Mouse (Mus musculus) thymus, adult 2 months (tissue): ENCODE data around the gene Slc12a5. TPM values are rescaled to one million over a fixed set of nuclear protein-coding genes. Genes with fewer than 3 reads are reported as not detected.

ENCODE experiments used
- DNase-seq: peaks from one replicate; pipeline ENCODE4 v3.0.0; 2021
- H3K27ac ChIP-seq: fragments of 200-500 bp; 2 replicates; pipeline ENCODE4 v1.5.1; 2012; ENCODE audit warnings: low read length, control low read depth; ENCODE audit not compliant: control insufficient read depth, insufficient read depth
- H3K27me3 ChIP-seq: fragments of 200-500 bp; 2 replicates; pipeline ENCODE4 v1.6.1; 2012; ENCODE audit warnings: mild to moderate bottlenecking, low read length, moderate library complexity, mixed read lengths; ENCODE audit not compliant: control insufficient read depth, insufficient read depth
- H3K36me3 ChIP-seq: fragments of 200-500 bp; 2 replicates; pipeline ENCODE4 v1.6.1; 2012; ENCODE audit warnings: mild to moderate bottlenecking, low read length, moderate library complexity; ENCODE audit not compliant: control insufficient read depth, insufficient read depth
- H3K4me1 ChIP-seq: fragments of 200-500 bp; replicated peaks from 2 replicates; pipeline ENCODE4 v1.6.1; 2012; ENCODE audit warnings: low read length; ENCODE audit not compliant: control insufficient read depth, insufficient read depth
- H3K4me3 ChIP-seq: fragments of 200-500 bp; 2 replicates; pipeline ENCODE4 v1.5.1; 2012; ENCODE audit warnings: mild to moderate bottlenecking, low read length, control low read depth, moderate library complexity; ENCODE audit not compliant: control insufficient read depth, insufficient read depth
- CTCF ChIP-seq: fragments of 200-500 bp; IDR thresholded peaks from 2 replicates; pipeline ENCODE4 v1.5.1; 2012; ENCODE audit warnings: mild to moderate bottlenecking, control low read depth, low read length, moderate library complexity, borderline replicate concordance; ENCODE audit not compliant: control insufficient read depth, poor library complexity, insufficient read depth; ENCODE audit errors: extremely low read depth
- POLR2A ChIP-seq: fragments of 200-500 bp; IDR thresholded peaks from 2 replicates; pipeline ENCODE4 v1.6.1; 2012; ENCODE audit warnings: mild to moderate bottlenecking, low read length, control low read depth, moderate library complexity; ENCODE audit not compliant: control insufficient read depth, poor library complexity, insufficient read depth; ENCODE audit errors: extremely low read depth
- WGBS: fragments of 180-500 bp; shearing (Covaris S2); methylation state at CpG from one replicate; pipeline ENCODE4 v1.1.7; 2018; 5-methylcytosine and 5-hydroxymethylcytosine counted together
- polyA plus RNA-seq: library from polyadenylated mRNA; depleted of rRNA; stranded (reverse); fragments of >200 nt; gene quantifications from 2 replicates; pipeline ENCODE4 v1.2.3, GENCODE M21; 2012

Slc12a5 gene
- polyA plus RNA-seq, 1 experiment, result 1.3 TPM

DNA sequence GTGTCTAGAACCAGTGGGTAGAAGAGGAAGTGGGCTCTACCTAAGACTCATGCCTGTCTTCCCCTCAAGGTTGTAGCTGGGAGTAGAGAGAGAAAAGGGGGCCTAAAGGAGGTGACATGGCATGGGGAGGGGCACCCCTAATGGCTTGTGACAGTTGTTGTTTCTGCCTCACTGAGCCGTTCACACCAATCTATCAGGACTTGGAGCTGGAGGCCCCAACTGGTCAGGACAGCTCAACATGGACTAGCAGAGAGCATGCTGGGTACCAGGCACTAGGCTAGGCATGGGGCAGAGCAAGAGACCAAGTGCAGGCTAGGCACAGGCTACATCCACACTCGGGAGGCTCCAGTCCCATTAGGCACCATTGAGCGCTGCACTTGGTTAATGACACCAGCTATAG is 30.5 kb downstream of the Slc12a5 start:
- Histone ChIP-seq H3K36me3 (no peaks in the 10 kb centered on the region), H3K4me1 (no peaks in the 10 kb centered on the region), H3K27ac (no peak overlapping the region), H3K4me3 (no peak overlapping the region), H3K27me3 (no peaks in the 10 kb centered on the region)
- WGBS, result 79% methylated on average over 3 of the region's 3 CpGs
- TF ChIP-seq CTCF (no peak), POLR2A (no peak)
- DNase-seq, result no peak

DNA sequence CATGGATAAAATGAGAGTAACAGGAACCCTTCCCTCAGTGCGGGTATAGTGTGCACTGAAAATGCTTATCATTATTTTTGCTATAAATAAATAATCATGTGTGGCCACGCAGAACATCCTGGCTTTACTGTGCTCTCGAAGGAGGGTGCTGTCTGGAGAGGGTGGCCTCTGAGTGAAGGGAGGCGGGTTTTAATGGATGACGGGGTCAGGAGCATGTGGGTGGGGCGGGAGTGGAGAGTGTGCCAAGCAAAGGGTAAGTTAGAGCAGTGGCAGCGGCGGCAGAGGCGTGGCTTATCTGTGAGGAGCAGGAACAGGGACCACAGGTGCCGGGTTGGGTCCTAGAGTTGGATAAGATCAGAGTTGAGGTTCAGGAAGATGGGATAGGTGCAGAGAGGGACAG is 31.2 kb downstream of the Slc12a5 start:
- Histone ChIP-seq H3K36me3 (no peaks in the 10 kb centered on the region), H3K4me3 (no peak overlapping the region), H3K27ac (no peak overlapping the region), H3K27me3 (no peaks in the 10 kb centered on the region), H3K4me1 (no peaks in the 10 kb centered on the region)
- WGBS, result 45% methylated on average over 10 of the region's 10 CpGs
- TF ChIP-seq CTCF, result no peak
- TF ChIP-seq POLR2A, result no peak
- no peak for DNase-seq

DNA sequence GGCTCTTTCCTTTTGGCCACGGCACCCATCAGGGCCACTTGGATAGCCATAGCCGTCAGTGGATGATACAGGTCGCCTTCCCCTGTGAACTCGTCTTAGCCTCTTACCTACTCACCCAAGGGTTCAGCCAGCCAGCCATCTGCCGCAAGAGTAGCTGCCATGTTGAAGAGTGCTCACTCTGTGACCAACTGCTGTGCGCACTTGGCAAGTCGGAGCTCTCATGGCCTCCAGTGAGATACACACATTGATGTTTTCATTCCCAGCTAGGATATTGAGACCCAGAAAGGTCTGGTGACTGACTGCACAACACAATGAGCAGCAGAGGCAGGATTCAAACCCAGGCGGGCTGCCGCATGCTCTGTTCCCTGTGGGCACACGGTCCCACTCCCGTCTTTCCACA is 33.6 kb downstream of the Slc12a5 start:
- H3K27ac ChIP-seq, result no peak overlapping the region
- no peak overlapping the region for H3K4me3 ChIP-seq
- no peaks in the 10 kb centered on the region for H3K4me1 ChIP-seq
- no peak for DNase-seq
- TF ChIP-seq CTCF (no peak), POLR2A (no peak)
- no peaks in the 10 kb centered on the region for H3K36me3 ChIP-seq
- 95% methylated on average over 11 of the region's 11 CpGs for WGBS
- peaks cover 6% of the 10 kb centered on the region; the same call in 1 of the 2 replicates for H3K27me3 ChIP-seq

DNA sequence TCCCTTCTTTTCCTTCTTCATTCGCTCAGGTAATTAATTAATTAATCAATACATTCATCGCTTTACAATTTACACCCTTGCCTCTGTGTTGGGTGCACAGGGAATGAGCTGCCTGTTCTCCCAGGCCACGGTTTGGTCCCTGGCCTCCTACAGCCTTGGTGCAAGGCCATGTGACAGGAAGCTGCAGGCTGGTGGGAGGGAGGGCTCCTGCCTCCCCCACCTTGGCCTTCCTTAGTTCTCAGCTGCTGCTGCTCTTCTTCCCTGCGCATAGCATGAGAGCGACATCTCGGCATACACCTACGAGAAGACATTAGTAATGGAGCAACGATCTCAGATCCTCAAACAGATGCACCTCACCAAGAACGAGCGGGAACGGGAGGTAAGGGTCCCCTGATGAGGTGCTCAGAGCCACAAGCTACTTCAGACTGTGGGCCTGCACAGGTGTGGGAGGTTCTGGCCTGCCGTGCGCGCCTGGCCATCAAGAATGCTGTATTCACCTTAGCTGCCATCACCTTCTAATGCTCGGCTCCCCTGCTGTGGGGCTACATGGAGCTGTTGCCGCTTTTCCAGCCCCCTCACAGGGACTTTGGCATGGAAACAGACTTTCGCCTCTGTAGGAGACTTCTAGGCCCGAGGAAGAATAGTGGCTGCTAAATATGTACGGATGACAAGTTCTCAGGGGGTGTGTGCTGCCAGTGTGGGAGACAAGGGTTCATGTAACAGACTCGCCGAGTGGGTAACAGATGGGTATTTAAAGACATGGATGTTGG is 34.2 kb downstream of the Slc12a5 start:
- no peak for TF ChIP-seq CTCF
- no peak for TF ChIP-seq POLR2A
- no peak for DNase-seq
- WGBS, result 69% methylated on average over 21 of the region's 21 CpGs
- no peaks in the 10 kb centered on the region for H3K4me1 ChIP-seq
- no peak overlapping the region for H3K4me3 ChIP-seq
- no peak overlapping the region for H3K27ac ChIP-seq
- H3K36me3 ChIP-seq, result no peaks in the 10 kb centered on the region
- peaks cover 6% of the 10 kb centered on the region; the same call in 1 of the 2 replicates for H3K27me3 ChIP-seq

DNA sequence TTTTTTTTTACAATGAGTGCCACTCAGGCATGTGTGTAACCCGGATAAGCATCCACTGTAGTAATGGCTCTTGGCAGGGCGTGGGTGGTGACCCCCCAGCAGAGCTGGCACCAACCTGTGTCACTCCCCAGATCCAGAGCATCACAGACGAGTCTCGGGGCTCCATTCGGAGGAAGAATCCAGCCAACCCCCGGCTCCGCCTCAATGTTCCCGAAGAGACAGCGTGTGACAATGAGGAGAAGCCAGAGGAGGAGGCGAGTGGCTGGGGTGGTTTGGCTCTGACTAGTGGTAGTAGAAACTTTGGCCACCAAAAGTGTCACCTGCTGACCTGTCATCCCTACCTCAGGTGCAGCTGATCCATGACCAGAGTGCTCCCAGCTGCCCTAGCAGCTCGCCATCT is 35.4 kb downstream of the Slc12a5 start:
- no peak for DNase-seq
- peaks cover 6% of the 10 kb centered on the region; the same call in 1 of the 2 replicates for H3K27me3 ChIP-seq
- no peak overlapping the region for H3K27ac ChIP-seq
- H3K4me3 ChIP-seq, result no peak overlapping the region
- peaks cover 6% of the 10 kb centered on the region for H3K36me3 ChIP-seq
- TF ChIP-seq POLR2A, result no peak
- TF ChIP-seq CTCF, result no peak
- 90% methylated on average over 11 of the region's 11 CpGs for WGBS
- no peaks in the 10 kb centered on the region for H3K4me1 ChIP-seq

DNA sequence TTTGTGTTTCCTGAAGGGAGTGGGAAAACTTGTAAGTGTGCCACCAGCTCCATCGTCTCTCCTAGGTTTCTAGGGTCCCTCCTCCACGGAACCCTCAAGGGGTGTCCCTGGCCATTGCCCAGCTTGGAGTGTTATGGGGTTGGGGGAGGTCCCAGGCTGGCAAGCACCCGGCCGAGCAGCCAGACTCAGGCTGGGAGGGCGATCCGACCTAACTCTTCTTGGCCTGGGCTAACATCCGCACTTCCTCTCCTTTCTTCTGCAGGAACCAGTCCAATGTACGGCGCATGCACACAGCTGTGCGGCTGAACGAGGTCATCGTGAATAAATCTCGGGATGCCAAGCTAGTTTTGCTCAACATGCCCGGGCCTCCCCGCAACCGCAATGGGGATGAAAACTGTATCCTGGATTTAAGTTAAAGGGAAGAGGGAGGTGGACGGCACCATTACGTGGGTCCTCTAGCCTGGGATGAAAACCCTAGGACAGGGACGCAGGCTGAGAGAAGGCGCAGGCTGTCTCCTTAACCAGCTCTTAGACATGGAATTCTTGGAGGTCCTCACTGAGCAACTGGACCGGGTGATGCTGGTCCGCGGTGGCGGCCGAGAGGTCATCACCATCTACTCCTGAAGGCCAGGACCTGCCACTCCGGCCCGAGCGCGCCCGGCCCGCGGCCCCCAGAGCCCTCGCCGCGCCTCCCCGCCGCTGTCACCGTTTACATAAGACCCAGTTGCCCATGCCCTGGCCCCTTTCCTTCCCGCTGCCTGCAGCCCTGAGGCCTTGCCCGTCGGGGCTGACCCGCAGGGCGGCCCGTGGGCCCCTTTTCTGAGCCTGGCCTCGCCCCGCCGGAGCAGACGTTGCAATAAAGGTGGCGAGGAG is 36.5 kb downstream of the Slc12a5 start:
- peaks cover 17% of the 10 kb centered on the region for H3K36me3 ChIP-seq
- TF ChIP-seq CTCF (no peak), POLR2A (no peak)
- H3K27me3 ChIP-seq, result peaks cover 6% of the 10 kb centered on the region; the same call in 1 of the 2 replicates
- 10% methylated on average over 49 of the region's 49 CpGs for WGBS
- H3K27ac ChIP-seq, result no peak overlapping the region
- no peaks in the 10 kb centered on the region for H3K4me1 ChIP-seq
- no peak for DNase-seq
- H3K4me3 ChIP-seq, result no peak overlapping the region

DNA sequence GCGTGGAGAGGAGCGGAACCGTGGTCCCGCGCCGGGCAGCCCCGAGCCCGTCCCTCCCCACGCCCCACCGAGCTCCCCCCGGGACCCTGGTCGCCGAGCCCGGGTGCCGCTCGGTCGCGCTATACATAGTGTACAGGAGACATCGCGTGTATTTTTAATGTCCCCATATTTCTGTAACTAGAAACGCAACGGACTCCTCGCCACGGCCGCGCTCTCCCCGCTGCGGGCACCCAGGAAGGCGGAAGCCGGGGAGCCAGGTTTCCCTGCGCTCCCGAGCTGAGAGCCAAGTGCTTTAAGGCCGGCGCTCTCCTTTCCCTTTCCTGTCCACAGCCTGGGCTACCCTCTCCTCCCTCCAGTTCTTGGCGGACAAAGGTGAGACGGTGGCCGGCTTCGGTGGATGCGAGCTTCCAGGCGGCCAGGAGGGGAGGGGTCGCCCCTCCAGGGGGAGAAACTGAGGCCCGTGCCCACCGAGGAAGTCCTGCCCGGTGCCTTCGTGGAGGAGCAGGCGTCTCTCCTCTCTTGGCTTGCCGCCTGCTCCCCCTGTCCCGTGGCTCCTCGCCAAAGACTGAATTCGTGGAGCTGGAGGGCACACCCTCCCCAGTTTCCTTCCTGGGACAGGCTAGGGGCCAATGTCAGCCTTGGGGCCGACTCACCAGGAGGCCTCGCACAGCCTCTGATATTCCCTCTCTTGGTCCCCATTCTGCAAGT is 37.3 kb downstream of the Slc12a5 start:
- H3K27me3 ChIP-seq, result peaks cover 6% of the 10 kb centered on the region; the same call in 1 of the 2 replicates

More for the DNA sequence above, 37.3 kb downstream of the Slc12a5 start:
- H3K4me1 ChIP-seq, result no peaks in the 10 kb centered on the region
- peaks cover 25% of the 10 kb centered on the region for H3K36me3 ChIP-seq
- no peak for TF ChIP-seq CTCF
- no peak for TF ChIP-seq POLR2A
- no peak overlapping the region for H3K4me3 ChIP-seq
- DNase-seq, result no peak
- no peak overlapping the region for H3K27ac ChIP-seq
- WGBS, result 3% methylated on average over 50 of the region's 52 CpGs
